Mouse (Mus musculus): ENCODE measurements around the gene Schip1. TPM values are rescaled to one million over a fixed set of nuclear protein-coding genes. Genes with fewer than 3 reads are reported as not detected.

Gene Schip1
- polyA plus RNA-seq, 1 experiment from 2014 or later, result 154 TPM

DNA sequence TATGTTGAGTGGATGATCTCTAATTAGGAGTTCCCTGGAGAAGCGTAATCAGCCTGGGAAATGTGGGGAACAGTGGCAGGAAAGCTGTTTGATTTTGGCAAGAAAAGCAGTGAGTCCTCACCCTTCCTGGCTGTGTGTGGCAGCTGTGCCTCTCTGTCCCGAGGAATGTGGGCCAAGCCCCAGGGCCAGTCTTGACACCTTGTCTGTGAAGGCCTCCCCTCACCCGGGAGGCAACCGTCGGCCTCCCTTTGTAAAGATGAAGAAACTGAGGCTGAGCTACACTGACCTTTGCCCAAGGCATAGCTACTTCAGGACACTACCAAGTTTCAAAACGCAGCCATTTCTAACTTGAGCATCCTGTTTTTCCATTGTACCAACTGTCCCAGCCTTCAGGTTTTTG lies 481.3 kb downstream of the Schip1 start:
- no peak overlapping the region for H3K27ac ChIP-seq (replicated peaks)
- H3K4me3 ChIP-seq, result no peak overlapping the region
- no peak overlapping the region for H3K9ac ChIP-seq
- no peaks in the 10 kb centered on the region for H3K36me3 ChIP-seq
- no peaks in the 10 kb centered on the region for H3K9me3 ChIP-seq
- no peak for ATAC-seq (ENCODE audit: low FRiP score, low read depth)
- 48% methylated on average over 6 of the region's 6 CpGs for WGBS
- peaks cover 12% of the 10 kb centered on the region for H3K4me1 ChIP-seq (replicated peaks)
- no peak overlapping the region for H3K4me2 ChIP-seq
- no peaks in the 10 kb centered on the region for H3K27me3 ChIP-seq

DNA sequence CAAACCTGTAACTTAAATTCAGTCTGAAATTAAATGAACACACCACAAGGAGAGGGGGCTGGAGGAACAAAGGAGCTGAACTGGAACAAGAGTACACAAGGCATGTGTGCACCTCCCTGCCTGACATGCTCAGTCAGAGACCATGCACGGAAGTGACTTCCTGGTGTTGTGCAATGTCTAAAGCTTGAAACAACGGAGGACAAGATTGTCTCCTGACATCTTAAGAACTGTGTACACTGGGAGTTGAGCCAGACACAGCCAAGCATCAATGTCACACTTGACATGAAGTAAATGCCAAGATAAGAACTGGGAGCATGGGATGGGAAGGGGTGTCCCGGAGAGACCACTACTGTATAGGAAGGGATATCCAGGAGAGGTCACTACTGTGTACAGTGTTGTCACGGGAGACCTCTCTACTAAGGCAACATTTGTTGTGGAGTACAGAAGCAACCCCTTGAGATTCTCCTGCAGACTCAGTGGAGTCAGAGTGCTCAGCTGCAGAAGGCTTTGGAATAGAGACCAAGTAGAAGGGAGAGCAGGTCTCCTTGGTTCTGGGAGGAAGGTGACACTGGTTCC lies 490.6 kb downstream of the Schip1 start:
- Histone ChIP-seq H3K4me3 (no peak overlapping the region), H3K27me3 (no peaks in the 10 kb centered on the region), H3K9me3 (no peaks in the 10 kb centered on the region), H3K4me1 (replicated peaks) (peaks cover 3% of the 10 kb centered on the region; the same call in 1 of the 2 replicates), H3K36me3 (no peaks in the 10 kb centered on the region), H3K9ac (no peak overlapping the region), H3K4me2 (no peak overlapping the region), H3K27ac (replicated peaks) (no peak overlapping the region)
- 71% methylated on average over 4 of the region's 4 CpGs for WGBS
- ATAC-seq (ENCODE audit: low FRiP score, low read depth), result peak; percentile 72; the same call in 1 of the 2 replicates

DNA sequence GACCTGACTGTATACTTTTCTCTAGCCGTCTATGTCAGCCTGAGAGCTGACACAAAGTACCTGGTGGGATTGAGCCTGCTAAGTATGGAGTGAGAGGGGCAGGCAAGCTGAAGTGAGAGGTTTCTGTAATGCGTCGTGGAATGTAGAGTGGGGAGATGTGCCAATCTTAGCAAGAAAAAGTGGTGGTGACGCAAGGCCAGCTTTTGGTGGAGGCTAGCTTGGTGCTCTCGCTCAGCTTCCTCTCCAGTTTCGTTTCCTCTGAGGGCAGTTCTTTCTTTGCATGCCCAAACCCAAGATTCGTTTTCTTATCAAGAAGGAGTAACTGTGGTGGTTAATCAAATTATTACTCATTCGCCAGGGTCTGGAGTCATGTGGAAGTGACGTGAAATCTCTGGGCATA lies 492.3 kb downstream of the Schip1 start:
- no peak overlapping the region for H3K4me2 ChIP-seq
- 92% methylated on average over 9 of the region's 9 CpGs for WGBS
- no peak for ATAC-seq (ENCODE audit: low FRiP score, low read depth)
- no peaks in the 10 kb centered on the region for H3K9me3 ChIP-seq
- H3K4me3 ChIP-seq, result no peak overlapping the region
- H3K4me1 ChIP-seq (replicated peaks), result peaks cover 3% of the 10 kb centered on the region; the same call in 1 of the 2 replicates
- no peaks in the 10 kb centered on the region for H3K36me3 ChIP-seq
- no peak overlapping the region for H3K9ac ChIP-seq
- no peaks in the 10 kb centered on the region for H3K27me3 ChIP-seq
- no peak overlapping the region for H3K27ac ChIP-seq (replicated peaks)

DNA sequence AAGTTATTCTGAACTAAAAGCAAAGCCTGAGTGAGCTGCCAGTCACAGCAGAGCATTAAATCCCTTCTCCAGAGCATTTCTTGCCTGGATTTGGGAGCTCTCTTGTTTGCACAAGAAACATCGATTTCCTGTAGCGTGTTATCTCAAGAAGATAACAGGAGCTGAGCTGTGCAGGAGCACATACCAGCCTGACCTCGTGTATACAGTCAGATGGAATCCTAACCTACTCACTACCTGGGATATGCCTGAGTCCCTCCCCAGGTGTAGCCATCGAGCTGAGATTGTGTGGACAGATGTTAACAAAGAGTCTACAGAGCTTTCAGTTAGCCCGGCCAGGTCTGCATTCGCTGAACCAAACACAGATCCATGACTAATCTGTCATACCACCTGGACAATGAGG lies 494.1 kb downstream of the Schip1 start:
- Histone ChIP-seq H3K9me3 (no peaks in the 10 kb centered on the region), H3K9ac (no peak overlapping the region), H3K36me3 (no peaks in the 10 kb centered on the region), H3K4me1 (replicated peaks) (peaks cover 10% of the 10 kb centered on the region; the same call in 1 of the 2 replicates), H3K4me2 (no peak overlapping the region), H3K27ac (replicated peaks) (no peak overlapping the region), H3K27me3 (no peaks in the 10 kb centered on the region), H3K4me3 (no peak overlapping the region)
- 82% methylated on average over 6 of the region's 6 CpGs for WGBS
- no peak for ATAC-seq (ENCODE audit: low FRiP score, low read depth)

DNA sequence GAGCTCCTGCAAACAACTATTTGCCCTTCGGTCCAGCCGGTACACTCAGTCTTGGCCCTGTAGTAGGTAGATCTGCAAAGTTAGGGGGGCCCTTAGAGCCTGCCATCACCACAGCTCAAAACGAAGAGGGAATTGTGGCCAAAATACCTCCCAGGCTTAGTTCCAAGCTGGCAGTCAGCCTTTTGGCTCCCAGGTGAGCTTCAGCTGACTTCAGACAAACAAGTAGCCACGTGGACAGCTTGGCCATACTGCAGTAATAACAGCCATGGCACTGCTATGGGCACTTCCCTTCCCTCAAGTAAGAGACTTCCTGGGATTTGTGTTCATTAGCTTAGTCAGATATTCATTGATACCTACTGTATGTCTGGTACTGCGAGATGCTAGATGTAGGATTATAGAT lies 495.5 kb downstream of the Schip1 start:
- H3K9me3 ChIP-seq, result no peaks in the 10 kb centered on the region
- no peak overlapping the region for H3K27ac ChIP-seq (replicated peaks)
- no peak overlapping the region for H3K4me2 ChIP-seq
- no peak overlapping the region for H3K4me3 ChIP-seq
- ATAC-seq (ENCODE audit: low FRiP score, low read depth), result no peak
- peaks cover 19% of the 10 kb centered on the region for H3K4me1 ChIP-seq (replicated peaks)
- H3K9ac ChIP-seq, result no peak overlapping the region
- H3K27me3 ChIP-seq, result no peaks in the 10 kb centered on the region
- H3K36me3 ChIP-seq, result no peaks in the 10 kb centered on the region
- 78% methylated on average over 5 of the region's 5 CpGs for WGBS

DNA sequence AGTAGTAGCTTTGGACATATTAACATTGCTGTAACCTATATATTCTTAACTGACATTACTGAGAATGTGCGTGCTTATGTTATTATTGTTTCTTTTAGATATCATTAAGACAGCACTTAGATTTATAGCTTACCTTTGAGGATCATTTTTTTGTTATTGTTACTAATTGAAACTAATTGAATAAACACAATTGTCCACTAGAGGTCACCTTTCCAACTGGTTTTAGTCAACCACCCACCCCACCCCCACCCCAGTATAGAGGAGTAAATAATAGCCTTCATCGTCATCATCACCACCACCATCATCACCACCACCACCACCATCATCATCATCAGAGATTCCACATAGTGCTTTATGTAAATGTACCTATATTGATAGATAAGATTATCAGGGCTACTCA lies 498.2 kb downstream of the Schip1 start:
- Histone ChIP-seq H3K9me3 (no peaks in the 10 kb centered on the region), H3K4me1 (replicated peaks) (peaks cover 26% of the 10 kb centered on the region), H3K4me3 (no peak overlapping the region), H3K27me3 (no peaks in the 10 kb centered on the region), H3K36me3 (no peaks in the 10 kb centered on the region), H3K4me2 (no peak overlapping the region), H3K27ac (replicated peaks) (no peak overlapping the region), H3K9ac (no peak overlapping the region)
- WGBS, result 58% methylated on average over 2 of the region's 2 CpGs
- ATAC-seq (ENCODE audit: low FRiP score, low read depth), result no peak

DNA sequence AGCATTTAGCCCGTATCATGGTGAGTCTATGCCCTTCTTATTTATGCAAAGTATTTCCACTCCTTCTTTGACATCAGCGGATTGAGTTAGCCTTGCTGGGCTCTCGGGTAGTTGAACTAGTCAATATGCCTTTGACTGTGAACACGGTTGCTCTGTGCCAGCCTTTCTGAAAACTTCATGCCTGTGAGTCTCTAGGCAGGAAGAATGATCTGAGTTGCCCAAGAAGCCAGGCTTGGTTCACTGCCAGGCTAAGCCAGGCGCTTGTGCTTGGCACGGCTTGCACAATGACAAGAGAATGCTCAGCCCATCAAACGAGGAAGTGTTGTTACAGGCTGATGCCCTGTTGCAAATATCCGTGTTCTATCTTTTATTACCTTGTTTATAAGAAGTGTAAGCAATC lies 499.3 kb downstream of the Schip1 start:
- peaks cover 26% of the 10 kb centered on the region for H3K4me1 ChIP-seq (replicated peaks)
- no peak overlapping the region for H3K9ac ChIP-seq
- no peaks in the 10 kb centered on the region for H3K27me3 ChIP-seq
- no peaks in the 10 kb centered on the region for H3K36me3 ChIP-seq
- peak; percentile 70; the same call in 1 of the 2 replicates for ATAC-seq (ENCODE audit: low FRiP score, low read depth)
- H3K27ac ChIP-seq (replicated peaks), result peak overlapping the region; percentile 32; the same call in 1 of the 2 replicates
- 51% methylated on average over 8 of the region's 8 CpGs for WGBS
- no peaks in the 10 kb centered on the region for H3K9me3 ChIP-seq
- no peak overlapping the region for H3K4me3 ChIP-seq
- no peak overlapping the region for H3K4me2 ChIP-seq

DNA sequence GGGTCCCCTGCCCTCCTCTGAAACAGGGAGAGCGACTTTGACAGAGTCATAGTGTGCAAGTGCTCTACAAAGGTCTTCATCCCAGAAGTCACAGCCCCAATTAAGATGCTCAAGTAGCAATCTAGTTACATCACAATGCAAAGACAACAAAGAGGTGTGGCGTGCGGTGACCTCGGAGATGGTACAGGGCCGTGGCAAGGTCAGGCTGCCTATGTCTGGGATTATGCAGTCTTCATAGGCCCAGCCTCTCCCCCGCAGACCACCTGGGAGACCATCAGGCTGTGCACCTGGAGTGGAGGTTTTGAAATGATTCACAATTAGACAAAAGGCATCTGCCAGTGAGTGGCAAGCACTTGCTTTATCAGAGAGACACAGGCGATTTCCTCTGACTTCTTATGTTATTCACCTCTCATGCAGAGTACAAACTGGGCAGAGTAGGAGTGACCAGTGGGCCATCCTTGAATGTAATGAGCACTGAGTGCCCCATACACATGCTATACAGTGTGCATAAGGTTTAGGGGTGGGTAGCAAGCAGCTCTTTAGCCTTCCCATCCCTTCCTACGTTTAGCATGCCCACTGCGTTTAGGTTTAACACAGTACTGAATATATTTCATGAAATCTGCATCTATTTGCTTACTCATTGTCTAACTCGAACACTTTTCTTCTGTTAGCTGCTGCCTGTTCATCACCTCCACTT lies 500.5 kb downstream of the Schip1 start:
- ATAC-seq (ENCODE audit: low FRiP score, low read depth), result peak; percentile 73; the same call in 1 of the 2 replicates
- Histone ChIP-seq H3K9me3 (no peaks in the 10 kb centered on the region), H3K9ac (no peak overlapping the region), H3K27ac (replicated peaks) (no peak overlapping the region), H3K27me3 (no peaks in the 10 kb centered on the region), H3K4me1 (replicated peaks) (peaks cover 24% of the 10 kb centered on the region), H3K36me3 (no peaks in the 10 kb centered on the region), H3K4me3 (no peak overlapping the region), H3K4me2 (no peak overlapping the region)
- 53% methylated on average over 10 of the region's 10 CpGs for WGBS

DNA sequence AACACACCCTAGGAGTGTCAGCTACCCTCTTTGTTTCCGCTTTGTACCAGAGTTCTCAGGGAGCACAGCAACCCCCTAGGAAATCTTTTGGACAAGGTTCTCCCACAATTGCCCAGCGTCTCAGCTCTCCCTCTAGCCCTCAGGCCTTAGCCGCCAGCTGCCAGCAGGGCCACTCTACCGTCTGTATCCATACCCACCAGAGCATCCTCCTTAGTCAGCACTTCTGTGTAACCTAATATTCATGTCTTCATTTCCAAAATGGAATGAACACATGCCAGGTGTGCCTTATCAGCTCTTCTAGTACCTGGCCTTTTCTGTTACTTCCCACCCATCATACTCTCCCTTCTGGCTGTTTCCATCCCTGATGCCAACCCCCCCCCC lies 501.1 kb downstream of the Schip1 start:
- H3K27ac ChIP-seq (replicated peaks), result no peak overlapping the region
- peaks cover 23% of the 10 kb centered on the region for H3K4me1 ChIP-seq (replicated peaks)
- ATAC-seq (ENCODE audit: low FRiP score, low read depth), result no peak
- no peak overlapping the region for H3K4me2 ChIP-seq
- H3K4me3 ChIP-seq, result no peak overlapping the region
- no peaks in the 10 kb centered on the region for H3K36me3 ChIP-seq
- no peak overlapping the region for H3K9ac ChIP-seq
- no peaks in the 10 kb centered on the region for H3K9me3 ChIP-seq
- no peaks in the 10 kb centered on the region for H3K27me3 ChIP-seq
- 34% methylated on average over 4 of the region's 4 CpGs for WGBS

DNA sequence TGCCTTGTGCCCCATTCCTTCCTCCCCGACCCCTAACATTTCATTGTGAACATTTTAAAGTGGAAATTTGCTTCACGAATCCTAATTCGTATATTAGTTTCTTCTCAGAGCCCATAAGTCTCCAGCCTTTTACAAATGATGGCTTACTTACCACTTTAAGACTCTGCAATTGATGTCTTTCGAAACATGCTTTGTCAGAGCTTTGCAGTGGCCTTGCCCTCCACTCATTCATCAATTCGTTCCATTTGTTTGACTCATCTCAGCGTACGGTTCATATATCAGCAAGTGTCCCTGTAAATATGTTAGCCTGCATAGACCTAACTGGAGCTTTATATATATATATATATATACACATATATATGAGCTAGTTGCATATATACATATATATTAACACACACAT lies 503.0 kb downstream of the Schip1 start:
- no peak for ATAC-seq (ENCODE audit: low FRiP score, low read depth)
- H3K9ac ChIP-seq, result no peak overlapping the region
- no peaks in the 10 kb centered on the region for H3K36me3 ChIP-seq
- no peak overlapping the region for H3K27ac ChIP-seq (replicated peaks)
- WGBS, result 78% methylated on average over 7 of the region's 7 CpGs
- no peaks in the 10 kb centered on the region for H3K9me3 ChIP-seq
- no peak overlapping the region for H3K4me3 ChIP-seq
- no peaks in the 10 kb centered on the region for H3K27me3 ChIP-seq
- H3K4me2 ChIP-seq, result no peak overlapping the region
- H3K4me1 ChIP-seq (replicated peaks), result peaks cover 26% of the 10 kb centered on the region

DNA sequence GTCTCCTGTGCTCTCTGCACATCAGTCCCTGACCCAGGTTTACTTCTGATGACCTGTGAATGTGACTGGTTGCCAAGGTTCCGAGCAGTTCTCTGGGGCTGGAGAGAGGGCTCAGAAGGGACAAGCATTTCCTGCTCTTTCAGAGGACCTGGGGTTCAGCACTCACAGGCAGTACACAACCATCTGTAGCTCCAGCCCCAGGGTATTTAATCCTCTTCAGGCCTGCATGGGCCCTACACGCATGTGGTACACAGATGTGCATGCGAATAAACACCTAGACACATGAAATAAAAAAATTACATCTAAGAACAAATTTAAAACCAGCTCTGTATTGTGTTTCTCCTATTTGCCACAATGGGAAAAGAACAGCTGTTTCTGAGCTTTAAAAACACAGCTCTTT lies 503.5 kb downstream of the Schip1 start:
- Histone ChIP-seq H3K4me1 (replicated peaks) (peaks cover 26% of the 10 kb centered on the region), H3K4me3 (no peak overlapping the region), H3K27ac (replicated peaks) (no peak overlapping the region), H3K27me3 (no peaks in the 10 kb centered on the region), H3K9me3 (no peaks in the 10 kb centered on the region), H3K4me2 (no peak overlapping the region), H3K9ac (no peak overlapping the region), H3K36me3 (no peaks in the 10 kb centered on the region)
- ATAC-seq (ENCODE audit: low FRiP score, low read depth), result no peak
- 78% methylated on average over 3 of the region's 3 CpGs for whole genome bisulfite sequencing

DNA sequence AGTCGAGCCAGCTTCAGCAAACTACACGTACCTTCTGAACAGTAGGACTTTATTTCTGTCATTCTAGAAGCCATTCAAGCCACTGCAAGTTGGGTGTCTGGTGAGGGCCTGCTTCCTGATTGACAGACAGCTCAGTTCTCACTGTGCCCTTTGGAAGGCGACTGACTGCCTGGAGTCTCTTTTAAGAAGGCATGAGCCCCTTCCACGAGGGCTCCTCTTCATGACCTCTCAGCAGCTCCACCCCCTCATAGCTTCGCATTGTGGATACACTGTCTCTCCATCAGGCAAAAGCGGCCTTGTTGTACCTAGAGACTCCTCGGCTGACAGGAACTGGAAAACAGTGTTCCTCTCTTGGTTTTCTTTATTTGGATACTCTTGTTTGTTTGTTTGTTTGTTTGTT lies 504.1 kb downstream of the Schip1 start:
- H3K4me3 ChIP-seq, result no peak overlapping the region
- ATAC-seq (ENCODE audit: low FRiP score, low read depth), result no peak
- no peaks in the 10 kb centered on the region for H3K9me3 ChIP-seq
- WGBS, result 48% methylated on average over 7 of the region's 7 CpGs
- no peaks in the 10 kb centered on the region for H3K27me3 ChIP-seq
- H3K4me2 ChIP-seq, result no peak overlapping the region
- no peak overlapping the region for H3K9ac ChIP-seq
- H3K36me3 ChIP-seq, result no peaks in the 10 kb centered on the region
- no peak overlapping the region for H3K27ac ChIP-seq (replicated peaks)
- H3K4me1 ChIP-seq (replicated peaks), result peaks cover 23% of the 10 kb centered on the region

DNA sequence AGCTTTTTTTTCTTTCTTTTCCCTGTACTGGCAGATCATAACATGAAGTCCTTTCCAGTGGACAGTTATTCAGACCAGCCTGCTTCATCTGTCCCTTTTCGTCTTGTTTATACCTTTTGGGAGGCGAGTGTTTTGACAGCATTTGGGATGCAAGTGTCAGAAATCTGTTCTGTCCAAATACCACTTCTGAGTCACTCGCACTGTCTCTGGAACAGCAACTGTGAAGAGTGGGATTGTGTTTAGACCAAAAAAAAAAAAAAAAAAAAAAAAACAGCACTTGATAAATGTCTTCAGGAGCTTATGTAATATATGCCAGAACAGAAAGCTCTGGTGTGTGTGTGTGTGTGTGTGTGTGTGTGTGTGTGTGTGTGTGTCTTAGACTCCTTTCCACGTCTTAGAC lies 505.7 kb downstream of the Schip1 start:
- WGBS, result 83% methylated on average over 4 of the region's 4 CpGs
- Histone ChIP-seq H3K27me3 (no peaks in the 10 kb centered on the region), H3K36me3 (no peaks in the 10 kb centered on the region), H3K9me3 (no peaks in the 10 kb centered on the region), H3K4me2 (no peak overlapping the region), H3K27ac (replicated peaks) (no peak overlapping the region), H3K9ac (no peak overlapping the region), H3K4me3 (no peak overlapping the region), H3K4me1 (replicated peaks) (peaks cover 25% of the 10 kb centered on the region)
- ATAC-seq (ENCODE audit: low FRiP score, low read depth), result no peak

Data from hindbrain, embryonic 15.5 days (tissue).